Mouse (Mus musculus) Patski (cell line): ENCODE results near the gene Slc2a8. TPM values are rescaled to one million over a fixed set of nuclear protein-coding genes. Genes with fewer than 3 reads are reported as not detected.
"Not testable (repeated sequence)": the region's sequence is repeated elsewhere in the genome, so short reads cannot be mapped to it uniquely, and the experiment has no call there.

Source experiments
- ATAC-seq: fragments of 100-300 bp; one replicate; pipeline ENCODE4 v1.8.0; 2021
- CTCF ChIA-PET: fragments of 350-600 bp; sonication (Branson Sonifier 250); formaldehyde crosslinking; loops from one replicate; lab custom pipeline; 2022; ENCODE audit warnings: inconsistent platforms; lab: Charles Lee
- POLR2A ChIA-PET: fragments of 350-600 bp; sonication (Branson Sonifier 250); formaldehyde crosslinking; loops from one replicate; lab custom pipeline; 2022; ENCODE audit warnings: antibody characterized with exemption, inconsistent platforms; lab: Charles Lee
- DNase-seq: peaks from one replicate; pipeline ENCODE4 v3.0.0-alpha.2; 2011; ENCODE audit warnings: low read depth, low spot score
- H3K27me3 ChIP-seq: fragments of 371-371 bp; one replicate; pipeline ENCODE4 v1.5.1; 2021
- CTCF ChIP-seq: fragments of 100-300 bp; IDR thresholded peaks from one replicate; pipeline ENCODE4 v1.5.1; 2021
- in situ Hi-C: fragments of 300-500 bp; cut with MboI; formaldehyde crosslinking; loops from 3 replicates; pipeline ENCODE4 v1.11.1; 2018; ENCODE audit warnings: low pct_unique_long_range_greater_than_20kb, mixed read lengths
- polyA plus RNA-seq: library from polyadenylated mRNA; unstranded; gene quantifications from one replicate; pipeline ENCODE4 v1.2.3, GENCODE M21; 2021

Gene Slc2a8
- polyA plus RNA-seq: 21.5 TPM

GRCm38 (mm10) chr2:32981725-32982271 lies at the start of gene Slc2a8:
Gene Slc2a8, minus strand, starts transcription at chr2:32982083.
- POLR2A ChIA-PET: no interaction called here
- peak; percentile 70 for DNase-seq
- no peak for TF ChIP-seq CTCF
- in situ Hi-C loops: loop anchor here (25.0 kb wide), 1 partner anchor 406 kb away; no protein-coding TSS in a partner anchor
- CTCF ChIA-PET: interaction anchor here (0.6 to 1.2 kb wide), 3 partner anchors 13 to 442 kb away, joined by 3 read pairs; no protein-coding TSS in a partner anchor
- peak; percentile 95 for ATAC-seq
- H3K27me3 ChIP-seq: no peaks in the 10 kb centered on the region

GRCm38 (mm10) chr2:33025040-33025439 lies 43.2 kb upstream of the Slc2a8 start:
- DNase-seq (peak; percentile 25), ATAC-seq (peak; percentile 11)
- ChIA-PET CTCF (interaction anchor here (1.1 to 1.5 kb wide), 3 partner anchors 14 to 107 kb away, joined by 3 to 5 read pairs (median 4); partner anchors contain the start of gene Garnl3), POLR2A (no interaction called here)
- H3K27me3 ChIP-seq: no peaks in the 10 kb centered on the region
- no peak for TF ChIP-seq CTCF
- in situ Hi-C loops: loop anchor here (5.0 kb wide), 1 partner anchor 102 kb away; no protein-coding TSS in a partner anchor

- ChIA-PET CTCF (interaction anchor here (1.1 to 1.5 kb wide), 3 partner anchors 14 to 107 kb away, joined by 3 to 5 read pairs (median 4); partner anchors contain the start of gene Garnl3), POLR2A (no interaction called here)
- in situ Hi-C loops: no loop called here
- DNase-seq (peak; percentile 64), ATAC-seq (peak; percentile 60)
- no peaks in the 10 kb centered on the region for H3K27me3 ChIP-seq
- TF ChIP-seq CTCF: no peak
These were observed 42.7 kb upstream of the Slc2a8 start for GRCm38 (mm10) chr2:33024564-33024963.

GRCm38 (mm10) chr2:33022846-33023245 lies 41.0 kb upstream of the Slc2a8 start:
- H3K27me3 ChIP-seq: no peaks in the 10 kb centered on the region
- ChIA-PET POLR2A (interaction anchor here (0.6 to 1.1 kb wide), 2 partner anchors 17 to 121 kb away, joined by 3 to 4 read pairs; no protein-coding TSS in a partner anchor), CTCF (no interaction called here)
- ATAC-seq: peak; percentile 28
- in situ Hi-C loops: no loop called here
- TF ChIP-seq CTCF: no peak
- DNase-seq: no peak

- ChIA-PET POLR2A (no interaction called here), CTCF (no interaction called here)
- TF ChIP-seq CTCF: no peak
- ATAC-seq (no peak), DNase-seq (no peak)
- in situ Hi-C loops: no loop called here
- no peaks in the 10 kb centered on the region for H3K27me3 ChIP-seq
These were observed 36.1 kb upstream of the Slc2a8 start for GRCm38 (mm10) chr2:33018026-33018425.

- POLR2A ChIA-PET: no interaction called here
- TF ChIP-seq CTCF: no peak
- DNase-seq (no peak), ATAC-seq (no peak)
- H3K27me3 ChIP-seq: no peaks in the 10 kb centered on the region
- in situ Hi-C loops: no loop called here
- CTCF ChIA-PET: no interaction called here
These were observed 35.3 kb upstream of the Slc2a8 start for GRCm38 (mm10) chr2:33017191-33017590.

- ChIA-PET POLR2A (no interaction called here), CTCF (no interaction called here)
- TF ChIP-seq CTCF: no peak
- ATAC-seq (no peak), DNase-seq (no peak)
- H3K27me3 ChIP-seq: no peaks in the 10 kb centered on the region
- in situ Hi-C loops: no loop called here
These were observed 33.0 kb upstream of the Slc2a8 start for GRCm38 (mm10) chr2:33014877-33015276.

- TF ChIP-seq CTCF: peak; percentile 71
- CTCF ChIA-PET: interaction anchor here (0.9 to 1.8 kb wide), 4 partner anchors 11 to 339 kb away, joined by 3 to 9 read pairs (median 3); no protein-coding TSS in a partner anchor
- H3K27me3 ChIP-seq, DNase-seq, POLR2A ChIA-PET, in situ Hi-C loops, ATAC-seq: not testable (repeated sequence)
These were observed 27.2 kb upstream of the Slc2a8 start for GRCm38 (mm10) chr2:33009055-33009454.

- H3K27me3 ChIP-seq: no peaks in the 10 kb centered on the region
- DNase-seq (no peak), ATAC-seq (no peak)
- ChIA-PET POLR2A (no interaction called here), CTCF (interaction anchor here (1.4 kb wide), 1 partner anchor 11 kb away, joined by 4 read pairs; no protein-coding TSS in a partner anchor)
- in situ Hi-C loops: no loop called here
- no peak for TF ChIP-seq CTCF
These were observed 23.2 kb upstream of the Slc2a8 start for GRCm38 (mm10) chr2:33005041-33005440.

GRCm38 (mm10) chr2:33002144-33002543 lies 20.3 kb upstream of the Slc2a8 start:
- in situ Hi-C loops: no loop called here
- ATAC-seq (no peak), DNase-seq (no peak)
- ChIA-PET CTCF (no interaction called here), POLR2A (no interaction called here)
- no peak for TF ChIP-seq CTCF
- H3K27me3 ChIP-seq: no peaks in the 10 kb centered on the region

- CTCF ChIA-PET: interaction anchor here (1.0 kb wide), 1 partner anchor 12 kb away, joined by 3 read pairs; no protein-coding TSS in a partner anchor
- TF ChIP-seq CTCF: no peak
- POLR2A ChIA-PET: no interaction called here
- in situ Hi-C loops: loop anchor here (25.0 kb wide), 1 partner anchor 388 kb away; no protein-coding TSS in a partner anchor
- H3K27me3 ChIP-seq: no peaks in the 10 kb centered on the region
- no peak for ATAC-seq
- DNase-seq: no peak
These were observed 17.9 kb upstream of the Slc2a8 start for GRCm38 (mm10) chr2:32999752-33000151.
